ENCODE assay signal across 14 mouse cellular contexts in the genomic region with DNA sequence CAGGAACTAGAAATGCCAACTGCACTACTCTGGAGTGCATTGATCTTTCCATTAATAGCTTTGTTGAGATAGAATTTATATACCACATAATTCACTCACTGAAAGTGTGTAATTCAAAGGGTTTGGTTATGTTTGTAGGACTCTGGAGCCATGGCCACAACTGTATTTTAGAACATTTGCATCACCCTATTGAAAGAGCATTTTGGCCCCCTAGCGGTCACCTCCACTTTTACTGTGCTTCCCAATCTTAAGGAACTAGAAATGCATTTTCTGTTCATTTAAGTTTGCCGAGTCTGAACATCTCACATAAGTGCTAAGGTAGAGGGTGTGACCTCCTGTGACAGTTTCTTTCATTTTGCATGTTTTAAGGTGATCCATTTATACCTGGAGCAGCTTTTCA.
A peak's percentile ranks its signal among the peaks of the same experiment; 100 is the strongest.
DNase-seq lines count a peak whose midpoint lies in the region; ATAC-seq lines count a peak whose summit lies in the region.
"Had no signal": no experiment of that assay in that cellular context is flagged by ENCODE, and none has a peak within 500 bp of the region (broad histone marks: within the 10 kb centered on the region; RNA-seq: fewer than 3 reads in every experiment).

No protein-coding gene starts in this region.

- H3K36me3 ChIP-seq in hindbrain, embryonic 10.5 days, result no peaks in the 10 kb centered on the region
- no peaks in the 10 kb centered on the region for H3K36me3 ChIP-seq in hindbrain, embryonic 14.5 days (replicated peaks; ENCODE audit: control insufficient read depth, insufficient read depth)
- H3K36me3 ChIP-seq in midbrain, embryonic 14.5 days (ENCODE audit: control insufficient read depth, insufficient read depth, low read length), result no peaks in the 10 kb centered on the region
- H3K36me3 ChIP-seq in midbrain, embryonic 16.5 days (ENCODE audit: control insufficient read depth, insufficient read depth, low read length), result no peaks in the 10 kb centered on the region
- H3K36me3 ChIP-seq in liver, embryonic 13.5 days, result no peaks in the 10 kb centered on the region
- H3K36me3 ChIP-seq: lung, embryonic 15.5 days; neural tube, embryonic 12.5 days had no signal

- no peaks in the 10 kb centered on the region for H3K27me3 ChIP-seq in hindbrain, embryonic 10.5 days (ENCODE audit: insufficient read depth, poor library complexity, severe bottlenecking)
- no peaks in the 10 kb centered on the region for H3K27me3 ChIP-seq in hindbrain, embryonic 14.5 days (ENCODE audit: control insufficient read depth, insufficient read depth, low read length)
- no peaks in the 10 kb centered on the region for H3K27me3 ChIP-seq in midbrain, embryonic 14.5 days (ENCODE audit: control insufficient read depth, insufficient read depth, low read length)
- no peaks in the 10 kb centered on the region for H3K27me3 ChIP-seq in midbrain, embryonic 16.5 days (ENCODE audit: control insufficient read depth, insufficient read depth, low read depth, low read length)
- no peaks in the 10 kb centered on the region for H3K27me3 ChIP-seq in liver, embryonic 13.5 days
- H3K27me3 ChIP-seq: lung, embryonic 15.5 days; neural tube, embryonic 12.5 days had no signal

- no peak overlapping the region for H3K4me3 ChIP-seq in hindbrain, embryonic 10.5 days
- no peak overlapping the region for H3K4me3 ChIP-seq in hindbrain, embryonic 14.5 days (replicated peaks; ENCODE audit: low read length)
- H3K4me3 ChIP-seq in midbrain, embryonic 14.5 days (replicated peaks; ENCODE audit: low read depth, low read length), result no peak overlapping the region
- H3K4me3 ChIP-seq in midbrain, embryonic 16.5 days (ENCODE audit: low read depth, low read length), result no peak overlapping the region
- H3K4me3 ChIP-seq in liver, embryonic 13.5 days (replicated peaks), result no peak overlapping the region
- H3K4me3 ChIP-seq: lung, embryonic 15.5 days; neural tube, embryonic 12.5 days had no signal

- H3K9me3 ChIP-seq in hindbrain, embryonic 10.5 days, result no peaks in the 10 kb centered on the region
- H3K9me3 ChIP-seq in hindbrain, embryonic 14.5 days (ENCODE audit: control insufficient read depth, low read length), result no peaks in the 10 kb centered on the region
- no peaks in the 10 kb centered on the region for H3K9me3 ChIP-seq in midbrain, embryonic 14.5 days (ENCODE audit: control insufficient read depth, low read length)
- no peaks in the 10 kb centered on the region for H3K9me3 ChIP-seq in midbrain, embryonic 16.5 days (replicated peaks; ENCODE audit: control insufficient read depth, low read length, poor library complexity, severe bottlenecking)
- H3K9me3 ChIP-seq in liver, embryonic 13.5 days (replicated peaks), result no peaks in the 10 kb centered on the region
- H3K9me3 ChIP-seq: lung, embryonic 15.5 days; neural tube, embryonic 12.5 days had no signal

- no peak overlapping the region for H3K27ac ChIP-seq in hindbrain, embryonic 10.5 days
- no peak overlapping the region for H3K27ac ChIP-seq in hindbrain, embryonic 14.5 days
- H3K27ac ChIP-seq in midbrain, embryonic 14.5 days (replicated peaks; ENCODE audit: low read depth, low read length), result no peak overlapping the region
- no peak overlapping the region for H3K27ac ChIP-seq in midbrain, embryonic 16.5 days (ENCODE audit: low read length)
- H3K27ac ChIP-seq in liver, embryonic 13.5 days, result no peak overlapping the region
- H3K27ac ChIP-seq: lung, embryonic 15.5 days; neural tube, embryonic 12.5 days had no signal

- no peak overlapping the region for H3K4me2 ChIP-seq in hindbrain, embryonic 14.5 days (replicated peaks)
- H3K4me2 ChIP-seq in midbrain, embryonic 14.5 days (ENCODE audit: low read length), result no peak overlapping the region
- H3K4me2 ChIP-seq in midbrain, embryonic 16.5 days (ENCODE audit: low read length), result no peak overlapping the region
- H3K4me2 ChIP-seq in liver, embryonic 13.5 days, result no peak overlapping the region
- H3K4me2 ChIP-seq: lung, embryonic 15.5 days; neural tube, embryonic 12.5 days had no signal

- H3K9ac ChIP-seq in hindbrain, embryonic 14.5 days, result no peak overlapping the region
- no peak overlapping the region for H3K9ac ChIP-seq in midbrain, embryonic 14.5 days (replicated peaks; ENCODE audit: low read length)
- H3K9ac ChIP-seq in midbrain, embryonic 16.5 days (ENCODE audit: low read depth, low read length), result no peak overlapping the region
- no peak overlapping the region for H3K9ac ChIP-seq in liver, embryonic 13.5 days
- H3K9ac ChIP-seq: lung, embryonic 15.5 days; neural tube, embryonic 12.5 days had no signal

- no peaks in the 10 kb centered on the region for H3K4me1 ChIP-seq in hindbrain, embryonic 10.5 days (replicated peaks)
- no peaks in the 10 kb centered on the region for H3K4me1 ChIP-seq in hindbrain, embryonic 14.5 days (replicated peaks; ENCODE audit: control insufficient read depth, insufficient read depth, low read length)
- no peaks in the 10 kb centered on the region for H3K4me1 ChIP-seq in midbrain, embryonic 14.5 days (ENCODE audit: control insufficient read depth, insufficient read depth, low read length)
- H3K4me1 ChIP-seq in midbrain, embryonic 16.5 days (ENCODE audit: control insufficient read depth, insufficient read depth, low read length), result no peaks in the 10 kb centered on the region
- no peaks in the 10 kb centered on the region for H3K4me1 ChIP-seq in liver, embryonic 13.5 days (replicated peaks)
- H3K4me1 ChIP-seq: lung, embryonic 15.5 days; neural tube, embryonic 12.5 days had no signal

- 42% methylated on average over 2 of the region's 2 CpGs for WGBS in hindbrain, embryonic 10.5 days
- WGBS in hindbrain, embryonic 14.5 days, result 43% methylated on average over 2 of the region's 2 CpGs
- 53% methylated on average over 2 of the region's 2 CpGs for WGBS in midbrain, embryonic 14.5 days
- 37% methylated on average over 2 of the region's 2 CpGs for WGBS in midbrain, embryonic 16.5 days
- 34% methylated on average over 2 of the region's 2 CpGs for WGBS in liver, embryonic 13.5 days (ENCODE audit: insufficient replicate concordance)

- peak; percentile 6 for DNase-seq in hindbrain, embryonic 10.5 days (ENCODE audit: low spot score)
- DNase-seq in hindbrain, embryonic 14.5 days (ENCODE audit: low spot score), result no peak
- peak; percentile 42 for DNase-seq in midbrain, embryonic 14.5 days
- DNase-seq in adipocyte (ENCODE audit: low spot score), result peak; percentile 19
- DNase-seq in liver, embryonic 13.5 days, result no peak
- no peak for DNase-seq in layer of hippocampus, postnatal 36 days
- DNase-seq: adrenal gland, postnatal 36 days; gastrocnemius, postnatal 25 days; heart, postnatal 36 days; thymus, postnatal 4 days had no signal

- ATAC-seq in hindbrain, embryonic 14.5 days (ENCODE audit: low FRiP score), result no peak
- ATAC-seq in midbrain, embryonic 14.5 days (ENCODE audit: low FRiP score, low TSS enrichment), result 0 out of 2 replicates have a peak, but pooled peaks have one; percentile 14
- ATAC-seq in midbrain, embryonic 16.5 days, result no peak
- ATAC-seq in liver, embryonic 13.5 days (ENCODE audit: low read depth), result peak; percentile 26; the same call in 1 of the 2 replicates
- no peak for ATAC-seq in activated CD4-positive, CD25-positive, alpha-beta regulatory T cell, adult 4 months

Comparison
In these comparisons a context has a peak if more than half of its experiments do, and no peak if none do; other contexts are left out.
1. DNase-seq: peak in hindbrain, embryonic 10.5 days (single experiment), midbrain, embryonic 14.5 days (single experiment) and adipocyte (single experiment); none in hindbrain, embryonic 14.5 days (single experiment), liver, embryonic 13.5 days (single experiment) and layer of hippocampus, postnatal 36 days (0 of 2).
2. ATAC-seq: peak in midbrain, embryonic 14.5 days (single experiment) and liver, embryonic 13.5 days (single experiment); none in hindbrain, embryonic 14.5 days (single experiment), midbrain, embryonic 16.5 days (single experiment) and activated CD4-positive, CD25-positive, alpha-beta regulatory T cell, adult 4 months (single experiment).